Mouse (Mus musculus) CH12F3 (cell line): ENCODE data around the gene Qars.

Source experiments
- in situ Hi-C: fragments of 300-500 bp; cut with MboI; formaldehyde crosslinking; loops from 2 replicates; pipeline ENCODE4 v1.14.3; 2020; ENCODE audit warnings: low sequenced_read_pairs

Gene Qars

GRCm38 (mm10) chr9:108486973-108487530 is 20.5 kb upstream of the Qars start:
- in situ Hi-C loops = no loop called here

GRCm38 (mm10) chr9:108488403-108488802 is 19.1 kb upstream of the Qars start:
- in situ Hi-C loops = no loop called here

GRCm38 (mm10) chr9:108489215-108489614 is 18.3 kb upstream of the Qars start:
- in situ Hi-C loops = no loop called here

DNA sequence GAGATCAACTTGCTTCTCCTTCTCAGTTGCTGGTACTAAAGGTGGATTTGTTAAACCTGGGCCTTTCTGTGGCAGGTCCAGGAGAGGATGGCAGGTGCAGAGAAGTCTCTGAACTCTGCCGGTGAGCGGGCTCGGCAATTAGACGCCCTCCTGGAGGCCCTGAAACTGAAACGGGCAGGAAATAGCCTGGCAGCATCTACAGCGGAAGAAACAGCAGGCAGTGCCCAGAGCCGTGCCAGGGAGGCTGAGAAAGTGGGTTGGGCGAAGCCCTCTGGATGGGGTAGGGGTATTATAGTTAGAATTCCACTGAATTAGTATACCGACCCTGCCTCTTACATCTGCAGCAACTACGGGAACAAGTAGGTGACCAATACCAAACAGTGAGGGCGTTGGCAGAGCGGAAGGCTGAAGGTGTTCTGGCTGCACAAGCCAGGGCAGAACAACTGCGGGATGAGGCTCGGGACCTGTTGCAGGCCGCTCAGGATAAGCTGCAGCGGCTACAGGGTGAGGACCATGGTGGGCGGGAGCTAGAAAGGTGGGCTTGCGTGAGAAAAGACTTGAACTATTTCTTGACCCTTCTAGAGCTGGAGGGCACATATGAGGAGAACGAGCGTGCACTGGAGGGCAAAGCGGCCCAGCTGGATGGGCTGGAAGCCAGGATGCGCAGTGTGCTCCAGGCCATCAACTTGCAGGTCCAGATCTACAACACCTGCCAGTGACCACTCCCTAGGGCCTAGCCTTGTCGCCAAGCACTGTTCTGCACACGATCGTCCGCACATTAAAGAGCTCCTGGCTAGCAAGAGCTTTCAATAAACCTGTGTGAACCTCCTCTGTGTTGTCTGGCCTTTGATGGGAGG is 17.6 kb upstream of the Qars start:
- in situ Hi-C loops = no loop called here

- in situ Hi-C loops = no loop called here
These were observed 16.8 kb upstream of the Qars start, which contains the start of gene Usp19 for GRCm38 (mm10) chr9:108490559-108491285. Gene Usp19, plus strand, starts transcription at chr9:108490602.

DNA sequence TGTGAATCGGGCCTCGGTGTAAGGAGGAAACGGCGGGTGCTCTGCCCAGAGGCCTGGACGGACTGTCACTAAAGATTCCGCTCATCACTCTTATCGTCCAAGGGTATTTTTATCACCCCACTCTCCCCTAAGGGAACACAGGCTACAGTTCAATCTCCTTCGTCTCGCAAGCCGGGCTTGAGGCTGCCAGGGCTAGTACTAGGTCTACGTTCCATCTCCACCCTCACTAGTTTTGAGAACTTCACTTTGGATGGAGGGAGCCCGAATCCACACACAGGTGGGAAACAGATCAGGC is 16.3 kb upstream of the Qars start:
- in situ Hi-C loops = no loop called here

DNA sequence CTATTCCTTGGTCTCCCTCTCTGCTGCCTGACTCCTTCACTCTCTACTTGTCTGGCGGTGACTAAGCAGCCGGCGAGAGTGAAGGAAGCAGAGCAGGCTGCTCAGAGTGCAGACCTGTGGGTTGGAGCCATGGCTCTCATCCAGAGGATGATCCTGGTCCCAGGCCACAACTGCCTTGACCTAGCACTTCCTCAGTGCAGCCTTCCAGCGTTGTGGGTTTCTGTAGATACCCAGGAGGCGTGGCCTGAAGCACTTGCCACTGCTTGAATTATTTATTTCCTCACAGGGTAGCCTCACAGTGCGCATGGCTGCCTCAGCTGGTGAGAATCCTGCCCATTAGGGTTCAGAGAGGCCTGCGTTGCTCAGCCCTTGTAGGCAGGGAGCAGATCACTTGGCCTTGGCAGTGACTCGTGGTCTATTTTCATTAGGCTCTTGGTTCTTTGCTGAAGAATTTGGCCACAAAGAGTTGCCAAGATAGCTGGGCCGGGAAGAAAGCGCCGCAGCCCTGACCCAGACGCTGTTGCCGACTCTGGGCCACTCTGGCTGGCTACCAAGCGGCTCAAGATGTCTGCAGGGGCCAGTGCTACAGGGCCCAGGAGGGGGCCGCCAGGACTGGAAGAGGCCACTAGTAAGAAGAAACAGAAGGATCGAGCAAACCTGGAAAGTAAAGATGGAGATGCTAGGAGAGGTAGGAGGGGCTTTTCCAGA is 15.3 kb upstream of the Qars start:
- in situ Hi-C loops = no loop called here

GRCm38 (mm10) chr9:108493246-108493645 is 14.3 kb upstream of the Qars start:
- in situ Hi-C loops = no loop called here

DNA sequence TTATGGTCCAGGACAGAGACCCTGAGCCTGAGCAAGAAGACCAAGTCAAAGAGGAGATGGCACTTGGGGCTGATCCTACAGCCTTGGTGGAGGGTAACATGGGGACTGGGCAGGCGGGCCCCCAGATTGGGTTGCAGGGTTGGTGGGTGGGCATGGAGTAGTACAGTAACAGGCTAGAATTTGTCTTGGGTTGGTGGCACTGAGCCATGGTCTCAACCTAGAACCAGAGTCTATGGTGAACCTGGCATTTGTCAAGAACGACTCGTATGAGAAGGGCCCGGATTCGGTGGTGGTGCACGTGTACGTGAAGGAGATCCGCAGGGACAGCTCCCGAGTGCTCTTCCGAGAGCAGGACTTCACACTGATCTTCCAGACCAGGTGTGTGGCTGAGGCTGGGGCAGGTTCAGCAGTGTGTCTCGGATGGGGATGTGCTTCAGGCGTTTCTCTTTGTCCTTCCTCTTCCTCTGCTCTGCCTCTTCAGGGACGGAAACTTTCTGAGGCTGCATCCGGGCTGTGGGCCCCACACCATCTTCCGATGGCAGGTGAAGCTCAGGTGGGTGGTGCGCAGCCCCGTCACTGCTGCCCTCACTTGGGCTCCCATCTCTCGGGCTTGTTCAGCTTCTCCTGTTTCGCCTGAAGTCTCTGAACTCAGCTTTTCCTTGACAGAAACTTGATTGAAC is 13.2 kb upstream of the Qars start:
- in situ Hi-C loops = no loop called here

GRCm38 (mm10) chr9:108494905-108495304 is 12.6 kb upstream of the Qars start:
- in situ Hi-C loops = no loop called here

DNA sequence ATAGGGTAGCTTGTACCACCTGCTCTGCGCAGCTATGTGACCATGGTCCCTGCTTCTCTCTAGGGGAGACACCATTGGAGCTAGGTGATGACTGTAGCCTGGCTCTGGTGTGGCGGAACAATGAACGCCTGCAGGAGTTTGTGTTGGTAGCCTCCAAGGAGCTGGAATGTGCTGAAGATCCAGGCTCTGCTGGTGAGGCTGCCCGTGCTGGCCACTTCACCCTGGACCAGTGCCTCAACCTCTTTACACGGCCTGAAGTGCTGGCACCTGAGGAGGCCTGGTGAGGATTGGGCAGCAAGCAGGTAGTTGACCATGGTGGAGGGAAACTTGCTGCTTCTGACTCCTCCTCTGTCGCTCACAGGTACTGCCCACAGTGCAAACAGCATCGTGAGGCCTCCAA is 8.3 kb upstream of the Qars start:
- in situ Hi-C loops = no loop called here

- in situ Hi-C loops = no loop called here
These were observed 7.6 kb upstream of the Qars start for GRCm38 (mm10) chr9:108499943-108500342.

- in situ Hi-C loops = no loop called here
These were observed 605 bp upstream of the Qars start for GRCm38 (mm10) chr9:108506901-108507300.

GRCm38 (mm10) chr9:108508776-108509175 is 1.3 kb downstream of the Qars start:
- in situ Hi-C loops = no loop called here

DNA sequence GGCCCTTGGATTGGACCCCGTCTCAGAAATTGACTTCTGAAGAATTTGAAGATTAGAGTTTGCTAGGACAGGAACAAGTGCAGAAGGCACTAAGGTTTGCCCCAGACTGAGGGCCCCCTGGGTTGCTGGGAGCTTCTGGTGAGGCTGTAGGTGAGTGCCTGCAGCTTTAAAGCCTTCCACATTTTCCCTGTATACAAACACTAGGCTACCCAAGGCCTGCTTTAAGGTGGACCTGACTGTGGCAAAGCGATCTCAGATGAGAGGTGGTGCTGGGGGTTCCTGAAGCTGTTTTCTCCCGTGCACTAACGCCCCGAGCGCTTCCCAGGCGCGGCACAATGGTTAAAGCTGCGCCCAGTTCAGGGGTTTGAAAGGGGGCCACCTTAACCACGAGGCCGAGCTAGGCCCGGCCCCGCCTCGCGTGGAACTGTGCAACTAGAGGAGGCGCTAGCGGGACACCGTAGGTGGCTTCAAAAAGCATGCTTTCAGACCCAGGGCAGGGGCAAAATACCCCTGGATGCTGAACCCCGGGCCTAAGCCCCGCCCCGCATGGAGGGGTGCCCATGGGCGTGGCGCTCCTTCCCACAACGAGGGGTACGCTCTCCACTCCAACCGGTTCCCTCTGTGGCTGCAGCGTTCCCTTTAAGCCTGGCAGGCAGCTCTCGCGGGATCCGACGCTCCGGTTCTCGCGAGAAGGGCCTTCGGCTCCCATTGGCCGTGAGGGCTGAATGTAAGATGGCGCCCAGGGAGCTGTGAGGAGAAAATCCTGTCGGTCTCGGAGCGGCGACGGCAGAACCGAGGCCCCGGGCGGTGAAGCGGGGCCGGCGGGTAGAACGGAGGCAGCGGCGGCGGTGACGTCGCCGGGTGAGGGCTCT is 9.1 kb downstream of the Qars start, which contains the start of gene Qrich1:
Gene Qrich1, plus strand, starts transcription at position 427 of the 872 bp plus-strand sequence.
- in situ Hi-C loops = no loop called here

- in situ Hi-C loops = no loop called here
These were observed 9.9 kb downstream of the Qars start for GRCm38 (mm10) chr9:108517253-108517930.

DNA sequence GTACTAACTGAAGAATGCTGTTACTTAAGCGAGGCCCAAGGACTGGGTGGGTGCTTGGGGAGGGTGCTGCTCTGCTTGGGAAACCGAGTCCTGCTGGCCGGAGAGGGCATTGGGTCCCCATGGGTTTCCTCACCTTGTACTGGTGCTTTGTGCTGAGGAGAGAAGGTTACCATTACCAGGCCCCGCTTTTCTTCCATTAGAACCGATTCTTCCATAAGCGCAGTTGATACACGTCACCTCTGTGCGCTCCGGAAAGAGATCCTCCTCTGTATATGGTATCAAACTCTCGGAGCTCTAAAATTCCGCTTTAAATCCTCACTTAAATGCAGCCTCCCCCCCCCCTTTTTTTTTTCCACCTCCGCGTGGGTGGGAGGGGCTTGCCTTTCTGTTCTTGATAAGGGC is 10.4 kb downstream of the Qars start:
- in situ Hi-C loops = no loop called here

- in situ Hi-C loops = no loop called here
These were observed 14.1 kb downstream of the Qars start for GRCm38 (mm10) chr9:108521604-108522003.

DNA sequence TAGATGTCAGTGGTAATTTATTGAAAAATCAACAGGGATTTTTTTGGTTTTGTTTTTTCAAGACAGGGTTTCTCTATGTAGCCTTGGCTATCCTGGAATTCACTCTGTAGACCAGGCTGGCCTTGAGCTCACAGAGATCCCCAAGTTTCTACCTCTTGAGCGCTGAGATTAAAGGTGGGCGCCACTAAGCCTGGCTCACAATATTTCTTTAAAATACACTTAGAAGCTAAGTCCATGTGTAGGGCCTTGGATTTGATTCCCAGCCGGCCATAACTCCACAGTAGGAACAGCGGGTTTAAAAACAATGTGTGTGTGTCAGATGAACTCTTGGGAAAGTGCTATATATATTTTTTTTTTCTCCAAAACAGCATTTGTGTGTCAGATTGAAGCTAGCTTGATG is 15.8 kb downstream of the Qars start:
- in situ Hi-C loops = no loop called here
